In the genomic region with DNA sequence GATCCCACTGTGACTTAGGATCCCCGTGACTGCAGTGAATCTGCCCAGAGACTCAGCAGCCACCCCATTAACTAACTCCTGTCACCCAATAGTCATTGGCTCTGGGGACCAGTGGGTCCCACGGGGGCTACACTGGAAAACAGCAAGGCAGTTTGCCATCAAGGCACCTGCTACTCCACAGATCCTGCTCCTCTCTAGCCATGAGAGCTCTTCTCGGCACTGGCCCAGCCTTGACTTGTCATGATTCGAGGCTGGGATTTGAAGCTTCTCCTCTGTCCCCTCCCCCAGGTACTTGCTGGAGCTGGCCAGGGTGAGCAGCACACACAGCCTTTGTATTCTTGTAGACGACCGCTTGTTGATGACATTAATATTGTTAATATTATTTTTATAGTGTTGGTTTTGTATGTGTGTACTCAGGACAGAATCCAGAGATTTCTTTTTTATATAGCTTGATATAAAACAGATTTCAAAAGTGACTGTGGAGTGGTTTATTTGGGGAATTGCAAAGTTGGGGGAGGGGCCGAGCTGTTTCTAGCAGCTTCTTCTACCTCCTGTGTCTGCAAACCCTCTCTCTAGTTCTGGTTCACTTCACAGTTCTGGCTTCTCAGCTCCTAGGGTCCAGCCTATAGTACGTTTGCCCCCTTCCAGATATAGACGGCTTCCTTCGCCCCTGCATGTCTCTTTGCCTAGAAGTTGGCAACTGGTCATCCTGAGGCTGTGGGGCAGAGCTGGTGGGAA, we compare ENCODE assay signal across 29 mouse cellular contexts. TPM values are rescaled to one million over a fixed set of nuclear protein-coding genes. Genes with fewer than 3 reads are reported as not detected.
A peak's percentile ranks its signal among the peaks of the same experiment; 100 is the strongest.
DNase-seq lines count a peak whose midpoint lies in the region; ATAC-seq and TF ChIP-seq lines count a peak whose summit lies in the region.
"Had no signal": no experiment of that assay in that cellular context is flagged by ENCODE, and none has a peak within 500 bp of the region (broad histone marks: within the 10 kb centered on the region; RNA-seq: fewer than 3 reads in every experiment).

No protein-coding gene starts in this region.

- peaks cover 36% of the 10 kb centered on the region for H3K4me1 ChIP-seq in liver, embryonic 13.5 days (replicated peaks)
- H3K4me1 ChIP-seq in liver, postnatal 0 days (ENCODE audit: insufficient read depth): peaks cover 5% of the 10 kb centered on the region
- peaks cover 82% of the 10 kb centered on the region for H3K4me1 ChIP-seq in bone marrow macrophage, adult 2 months (ENCODE audit: control insufficient read depth, insufficient read depth, low read length)
- no peaks in the 10 kb centered on the region for H3K4me1 ChIP-seq in forebrain, postnatal 0 days (ENCODE audit: insufficient read depth)
- H3K4me1 ChIP-seq: forebrain, embryonic 15.5 days; neural tube, embryonic 12.5 days had no signal

- peaks cover 23% of the 10 kb centered on the region; the same call in 1 of the 2 replicates for H3K79me2 ChIP-seq in macrophage (ENCODE audit: inconsistent target)

- H3K27me3 ChIP-seq in liver, embryonic 13.5 days: peaks cover 16% of the 10 kb centered on the region
- 0 out of 2 replicates have a peak, but pooled peaks cover 3% of the 10 kb centered on the region for H3K27me3 ChIP-seq in liver, postnatal 0 days (ENCODE audit: insufficient read depth, low read length)
- peaks cover 13% of the 10 kb centered on the region; the same call in 1 of the 2 replicates for H3K27me3 ChIP-seq in forebrain, postnatal 0 days (ENCODE audit: insufficient read depth, low read length)

- 0 out of 2 replicates have a peak overlapping the region, but pooled peaks have one; percentile 8 for H3K27ac ChIP-seq in liver, embryonic 13.5 days
- H3K27ac ChIP-seq in liver, postnatal 0 days (ENCODE audit: low read depth): no peak overlapping the region
- H3K27ac ChIP-seq in bone marrow macrophage, adult 2 months (ENCODE audit: insufficient read depth, low read depth, low read length): peak overlapping the region; percentile 20; the same call in 1 of the 2 replicates
- H3K27ac ChIP-seq in macrophage: peak overlapping the region; percentile 80
- no peak overlapping the region for H3K27ac ChIP-seq in forebrain, postnatal 0 days (ENCODE audit: low read depth, low read length)
- H3K27ac ChIP-seq: embryonic facial prominence, embryonic 15.5 days; forebrain, embryonic 15.5 days; hindbrain, postnatal 0 days; limb, embryonic 13.5 days; midbrain, embryonic 13.5 days; neural tube, embryonic 12.5 days had no signal

- WGBS in liver, embryonic 13.5 days (ENCODE audit: insufficient replicate concordance): 74% methylated on average over 10 of the region's 10 CpGs
- WGBS in liver, postnatal 0 days (ENCODE audit: insufficient replicate concordance): 73% methylated on average over 10 of the region's 10 CpGs
- 94% methylated on average over 10 of the region's 10 CpGs for WGBS in macrophage (ENCODE audit: missing documents)
- WGBS in forebrain, postnatal 0 days: 63% methylated on average over 10 of the region's 10 CpGs

- no peak overlapping the region for H3K4me3 ChIP-seq in liver, embryonic 13.5 days (replicated peaks)
- H3K4me3 ChIP-seq in liver, postnatal 0 days (ENCODE audit: low read depth, low read length): no peak overlapping the region
- no peak overlapping the region for H3K4me3 ChIP-seq in bone marrow macrophage, adult 2 months (ENCODE audit: insufficient read depth, low read length)
- H3K4me3 ChIP-seq in macrophage (ENCODE audit: inconsistent target): no peak overlapping the region
- H3K4me3 ChIP-seq in forebrain, postnatal 0 days (ENCODE audit: low read depth, low read length): no peak overlapping the region
- H3K4me3 ChIP-seq: embryonic facial prominence, embryonic 15.5 days; forebrain, embryonic 15.5 days; limb, embryonic 13.5 days; megakaryocyte, embryonic 14.5 days; midbrain, embryonic 13.5 days; neural tube, embryonic 12.5 days had no signal

- H3K9ac ChIP-seq in liver, embryonic 13.5 days: no peak overlapping the region
- no peak overlapping the region for H3K9ac ChIP-seq in liver, postnatal 0 days (replicated peaks)
- H3K9ac ChIP-seq in forebrain, postnatal 0 days: no peak overlapping the region
- H3K9ac ChIP-seq: embryonic facial prominence, embryonic 15.5 days; forebrain, embryonic 15.5 days; limb, embryonic 13.5 days; midbrain, embryonic 13.5 days; neural tube, embryonic 12.5 days had no signal

- H3K9me3 ChIP-seq in liver, embryonic 13.5 days (replicated peaks): no peaks in the 10 kb centered on the region
- H3K9me3 ChIP-seq in liver, postnatal 0 days (ENCODE audit: low read length): no peaks in the 10 kb centered on the region
- no peaks in the 10 kb centered on the region for H3K9me3 ChIP-seq in forebrain, postnatal 0 days (ENCODE audit: low read length)
- H3K9me3 ChIP-seq: embryonic facial prominence, embryonic 15.5 days; forebrain, embryonic 15.5 days; G1E; limb, embryonic 13.5 days; megakaryocyte, embryonic 14.5 days; midbrain, embryonic 13.5 days; neural tube, embryonic 12.5 days had no signal

- H3K36me3 ChIP-seq in liver, embryonic 13.5 days: peaks cover 55% of the 10 kb centered on the region
- peaks cover 49% of the 10 kb centered on the region for H3K36me3 ChIP-seq in liver, postnatal 0 days (replicated peaks; ENCODE audit: insufficient read depth, low read length)
- H3K36me3 ChIP-seq in macrophage (ENCODE audit: inconsistent target): peaks cover 43% of the 10 kb centered on the region
- no peaks in the 10 kb centered on the region for H3K36me3 ChIP-seq in forebrain, postnatal 0 days (ENCODE audit: insufficient read depth)
- H3K36me3 ChIP-seq: embryonic facial prominence, embryonic 15.5 days; forebrain, embryonic 15.5 days; limb, embryonic 13.5 days; midbrain, embryonic 13.5 days; neural tube, embryonic 12.5 days had no signal

- no peak for TF ChIP-seq CTCF in liver, postnatal 0 days (IDR thresholded peaks at IDR 0.05; ENCODE audit: low read depth)
- TF ChIP-seq CTCF in bone marrow macrophage, adult 2 months (IDR thresholded peaks at IDR 0.05; ENCODE audit: low read depth, low read length): no peak
- no peak for TF ChIP-seq CTCF in forebrain, postnatal 0 days (IDR thresholded peaks at IDR 0.05; ENCODE audit: low read depth)

- ATAC-seq in liver, embryonic 13.5 days (ENCODE audit: low read depth): no peak
- ATAC-seq in liver, postnatal 0 days: no peak
- ATAC-seq in forebrain, postnatal 0 days: no peak
- ATAC-seq: activated CD4-positive, CD25-positive, alpha-beta regulatory T cell, adult 4 months; forebrain, embryonic 15.5 days; midbrain, embryonic 13.5 days had no signal

- no peak overlapping the region for H3K4me2 ChIP-seq in liver, embryonic 13.5 days
- H3K4me2 ChIP-seq in liver, postnatal 0 days (ENCODE audit: low read depth, low read length): no peak overlapping the region
- no peak overlapping the region for H3K4me2 ChIP-seq in forebrain, postnatal 0 days (ENCODE audit: low read depth)
- H3K4me2 ChIP-seq: embryonic facial prominence, embryonic 15.5 days; forebrain, embryonic 15.5 days; limb, embryonic 13.5 days; midbrain, embryonic 13.5 days; neural tube, embryonic 12.5 days had no signal

- TF ChIP-seq POLR2A in bone marrow macrophage, adult 2 months (IDR thresholded peaks at IDR 0.05; ENCODE audit: borderline replicate concordance, low read depth, low read length): no peak

- peak; percentile 90 for DNase-seq in heart, adult 11 months
- no peak for DNase-seq in heart, postnatal 4 days
- no peak for DNase-seq in liver, embryonic 13.5 days
- DNase-seq in liver, postnatal 0 days: no peak
- DNase-seq in forebrain, postnatal 0 days: no peak
- DNase-seq in retina, postnatal 1 day: no peak
- DNase-seq: adrenal gland, postnatal 10 days; cerebellum, adult 9-10 months; kidney, adult 2 months; lung, adult 2 months; lung, postnatal 14 days; right cerebral cortex, postnatal 4 days; thymus, adult 2 months; thymus, postnatal 4 days had no signal

- TF ChIP-seq EP300 in liver, postnatal 0 days (IDR thresholded peaks at IDR 0.05; ENCODE audit: low read depth): no peak

RNA-seq across cellular contexts. Expression of a gene that starts 12.4 kb away (rescaled TPM):
- 10 to 100 TPM; 19.1 to 23.3 TPM for total RNA-seq in heart, postnatal 4 days (2021)
- 92.1 and 96.6 TPM in 2 replicates for polyA plus RNA-seq in liver, embryonic 13.5 days (2015; fragmentation: Nextera tagmentation; extraction: Ambion mirVana)
- 72.0 and 79.5 TPM in 2 replicates for polyA plus RNA-seq in liver, postnatal 0 days (2015; fragmentation: Nextera tagmentation; extraction: Ambion mirVana)
- polyA plus RNA-seq in bone marrow macrophage, adult 2 months (2012; ENCODE audit: insufficient read depth, insufficient read length, missing spikeins): 300 and 304 TPM in 2 replicates
- over 10,000 TPM in 4 of 26 experiments, 1,000 to 10,000 TPM in 18, 100 to 1,000 TPM in 4; 785 to 11,990 (median 4,844) TPM for total RNA-seq in macrophage (2018; cell fraction: chromatin; rRNA removed)
- total RNA-seq in macrophage (2018; cell fraction: cytosol; rRNA removed): 1,000 to 10,000 TPM in 8 of 26 experiments, 100 to 1,000 TPM in 18; 279 to 3,779 (median 516) TPM
- total RNA-seq in macrophage (2018; cell fraction: nucleus; rRNA removed): 1,000 to 10,000 TPM in 19 of 26 experiments, 100 to 1,000 TPM in 7; 417 to 7,545 (median 2,584) TPM
- polyA plus RNA-seq in macrophage (2018): 127 to 339 TPM (median 289 TPM) in 3 replicates
- total RNA-seq in forebrain, postnatal 0 days (2014; rRNA removed): 1.0 and 4.8 TPM in 2 replicates
- polyA plus RNA-seq in forebrain, postnatal 0 days (2015; fragmentation: Nextera tagmentation; extraction: Ambion mirVana): 0.33 and 1.2 TPM in 2 replicates
- polyA plus RNA-seq: activated CD4-positive, CD25-positive, alpha-beta regulatory T cell, adult 4 months had no signal

RNA-seq across cellular contexts. Expression of a gene that starts 30.9 kb away (rescaled TPM):
- 1 to 10 TPM in 1 of 2 experiments, under 1 TPM in 1; 0.88 to 1.6 TPM for total RNA-seq in heart, postnatal 4 days (2021)
- 0.76 and 1.0 TPM in 2 replicates for polyA plus RNA-seq in liver, embryonic 13.5 days (2015; fragmentation: Nextera tagmentation; extraction: Ambion mirVana)
- polyA plus RNA-seq in liver, postnatal 0 days (2015; fragmentation: Nextera tagmentation; extraction: Ambion mirVana): 0.49 and 0.54 TPM in 2 replicates
- not detected in 2 replicates for polyA plus RNA-seq in bone marrow macrophage, adult 2 months (2012; ENCODE audit: insufficient read depth, insufficient read length, missing spikeins)
- total RNA-seq in macrophage (2018; cell fraction: chromatin; rRNA removed): not detected
- under 1 TPM in 2 of 26 experiments, not detected in 24; 0.10 to 0.14 TPM for total RNA-seq in macrophage (2018; cell fraction: cytosol; rRNA removed)
- under 1 TPM in 1 of 26 experiments, not detected in 25; 0.86 TPM for total RNA-seq in macrophage (2018; cell fraction: nucleus; rRNA removed)
- polyA plus RNA-seq in macrophage (2018): not detected in 3 replicates
- total RNA-seq in forebrain, postnatal 0 days (2014; rRNA removed): 5.1 and 5.4 TPM in 2 replicates
- polyA plus RNA-seq in forebrain, postnatal 0 days (2015; fragmentation: Nextera tagmentation; extraction: Ambion mirVana): 3.7 and 5.2 TPM in 2 replicates
- total RNA-seq: CH12.LX; common myeloid progenitor, adult 5-6 weeks had no signal
- polyA plus RNA-seq: activated CD4-positive, CD25-positive, alpha-beta regulatory T cell, adult 4 months; G1E had no signal

RNA-seq across cellular contexts. Expression of a gene that starts 37.9 kb away (rescaled TPM):
- total RNA-seq in heart, postnatal 4 days (2021): 1 to 10 TPM; 7.3 to 8.7 TPM
- 15.5 and 18.6 TPM in 2 replicates for polyA plus RNA-seq in liver, embryonic 13.5 days (2015; fragmentation: Nextera tagmentation; extraction: Ambion mirVana)
- polyA plus RNA-seq in liver, postnatal 0 days (2015; fragmentation: Nextera tagmentation; extraction: Ambion mirVana): 13.7 TPM in 2 replicates
- 7.8 and 8.0 TPM in 2 replicates for polyA plus RNA-seq in bone marrow macrophage, adult 2 months (2012; ENCODE audit: insufficient read depth, insufficient read length, missing spikeins)
- total RNA-seq in macrophage (2018; cell fraction: chromatin; rRNA removed): 100 to 1,000 TPM in 1 of 26 experiments, 10 to 100 TPM in 23, 1 to 10 TPM in 2; 9.1 to 109 (median 30.7) TPM
- total RNA-seq in macrophage (2018; cell fraction: cytosol; rRNA removed): 10 to 100 TPM in 20 of 26 experiments, 1 to 10 TPM in 6; 7.8 to 73.6 (median 15.0) TPM
- total RNA-seq in macrophage (2018; cell fraction: nucleus; rRNA removed): 100 to 1,000 TPM in 4 of 26 experiments, 10 to 100 TPM in 20, 1 to 10 TPM in 2; 8.3 to 170 (median 42.3) TPM
- polyA plus RNA-seq in macrophage (2018): 8.0 to 13.2 TPM (median 12.5 TPM) in 3 replicates
- 2.1 TPM in 2 replicates for total RNA-seq in forebrain, postnatal 0 days (2014; rRNA removed)
- 1.5 and 2.0 TPM in 2 replicates for polyA plus RNA-seq in forebrain, postnatal 0 days (2015; fragmentation: Nextera tagmentation; extraction: Ambion mirVana)
- polyA plus RNA-seq: activated CD4-positive, CD25-positive, alpha-beta regulatory T cell, adult 4 months; G1E had no signal

RNA-seq across cellular contexts. Expression of a gene that starts 48.1 kb away (rescaled TPM):
- not detected for total RNA-seq in heart, postnatal 4 days (2021)
- polyA plus RNA-seq in liver, embryonic 13.5 days (2015; fragmentation: Nextera tagmentation; extraction: Ambion mirVana): not detected in 2 replicates
- 0.22 TPM in 2 replicates for polyA plus RNA-seq in liver, postnatal 0 days (2015; fragmentation: Nextera tagmentation; extraction: Ambion mirVana)
- polyA plus RNA-seq in bone marrow macrophage, adult 2 months (2012; ENCODE audit: insufficient read depth, insufficient read length, missing spikeins): not detected in 2 replicates
- not detected for total RNA-seq in macrophage (2018; cell fraction: chromatin; rRNA removed)
- total RNA-seq in macrophage (2018; cell fraction: cytosol; rRNA removed): not detected
- total RNA-seq in macrophage (2018; cell fraction: nucleus; rRNA removed): not detected
- polyA plus RNA-seq in macrophage (2018): not detected in 3 replicates
- total RNA-seq in forebrain, postnatal 0 days (2014; rRNA removed): 3.7 and 4.4 TPM in 2 replicates
- 10.5 and 12.9 TPM in 2 replicates for polyA plus RNA-seq in forebrain, postnatal 0 days (2015; fragmentation: Nextera tagmentation; extraction: Ambion mirVana)
- total RNA-seq: CH12.LX; common myeloid progenitor, adult 5-6 weeks; G1E had no signal
- polyA plus RNA-seq: activated CD4-positive, CD25-positive, alpha-beta regulatory T cell, adult 4 months; G1E; heart, postnatal 0 days; hindbrain, embryonic 11.5 days; lung, adult 2 months; midbrain, embryonic 13.5 days had no signal

Comparison
In these comparisons a context has a peak if more than half of its experiments do, and no peak if none do; other contexts are left out.
1. H3K27ac ChIP-seq: peak in liver, embryonic 13.5 days (single experiment), bone marrow macrophage, adult 2 months (single experiment) and macrophage (single experiment); none in liver, postnatal 0 days (single experiment) and forebrain, postnatal 0 days (single experiment).
2. RNA of a gene that starts 12.4 kb away (polyA plus RNA-seq): 300 to 304 TPM in bone marrow macrophage, adult 2 months, 127 to 339 TPM in macrophage, 92.1 to 96.6 TPM in liver, embryonic 13.5 days and 72.0 to 79.5 TPM in liver, postnatal 0 days; 0.33 to 1.2 TPM in forebrain, postnatal 0 days; every median in the first group is over 10 times any median in the second.